ENCODE assay signal across 8 mouse cellular contexts in genomic region chr10:80621690-80621939, GRCm38 (mm10). TPM values are rescaled to one million over a fixed set of nuclear protein-coding genes. Genes with fewer than 3 reads are reported as not detected.
DNase-seq lines count a peak whose midpoint lies in the region; ATAC-seq and TF ChIP-seq lines count a peak whose summit lies in the region.

No protein-coding gene starts in this region.

- peak overlapping the region; percentile 78 for H3K4me3 ChIP-seq in heart, adult 2 months
- H3K4me3 ChIP-seq in C2C12 (ENCODE audit: insufficient read depth, poor library complexity, severe bottlenecking): peak overlapping the region; percentile 100
- peak overlapping the region; percentile 84 for H3K4me3 ChIP-seq in forebrain, embryonic 15.5 days
- peak overlapping the region; percentile 89 for H3K4me3 ChIP-seq in liver, embryonic 15.5 days (replicated peaks)

- peak overlapping the region; percentile 13 for H3ac ChIP-seq in C2C12 (ENCODE audit: control insufficient read depth, insufficient read length, low read depth)

- no peak for TF ChIP-seq POLR2A in heart, adult 2 months (IDR thresholded peaks at IDR 0.05; ENCODE audit: insufficient read depth, low read depth, low read length)

- no peak for DNase-seq in heart, adult 2 months
- no peak for DNase-seq in heart, postnatal 14 days
- no peak for DNase-seq in cerebellum, postnatal 10 days
- DNase-seq in T-cell, adult 2 months (ENCODE audit: low spot score): no peak
- DNase-seq in urinary bladder, postnatal 36 days (ENCODE audit: low spot score in 2 of 2): no peak

- no peak overlapping the region for H3K9ac ChIP-seq in heart, adult 2 months (ENCODE audit: low read depth, low read length)
- peak overlapping the region; percentile 55 for H3K9ac ChIP-seq in forebrain, embryonic 15.5 days (replicated peaks)
- H3K9ac ChIP-seq in liver, embryonic 15.5 days: peak overlapping the region; percentile 41

- TF ChIP-seq CTCF in heart, adult 2 months (IDR thresholded peaks at IDR 0.05): 0 out of 2 replicates have a peak, but pooled peaks have one; percentile 4
- no peak for TF ChIP-seq CTCF in C2C12 (IDR thresholded peaks at IDR 0.05; ENCODE audit: control insufficient read depth, insufficient read depth, insufficient read length)

- H3K9me3 ChIP-seq in forebrain, embryonic 15.5 days: no peaks in the 10 kb centered on the region
- H3K9me3 ChIP-seq in liver, embryonic 15.5 days (replicated peaks): no peaks in the 10 kb centered on the region

- H3K4me2 ChIP-seq in forebrain, embryonic 15.5 days (replicated peaks): peak overlapping the region; percentile 63
- peak overlapping the region; percentile 97 for H3K4me2 ChIP-seq in liver, embryonic 15.5 days

- TF ChIP-seq EP300 in heart, adult 2 months (IDR thresholded peaks at IDR 0.05; ENCODE audit: insufficient read depth, low read depth, low read length): no peak

- intact Hi-C loops in heart, adult 2 months (cut with DNase I): loop anchor here (2.0 kb wide), 1 partner anchor 17 kb away; no protein-coding TSS in a partner anchor
- intact Hi-C loops in heart, postnatal 14 days (cut with DNase I): loop anchor here (5.0 kb wide), 1 partner anchor 36 kb away; the partner anchor contains the start of gene Btbd2

- peak; percentile 0; the same call in 1 of the 2 replicates for ATAC-seq in forebrain, embryonic 15.5 days (replicated peaks)
- no peak for ATAC-seq in liver, embryonic 15.5 days (ENCODE audit: insufficient read depth)

- H3K4me1 ChIP-seq in heart, adult 2 months (ENCODE audit: control insufficient read depth, insufficient read depth, low read length): peaks cover 7% of the 10 kb centered on the region; the same call in 1 of the 2 replicates
- peaks cover 29% of the 10 kb centered on the region for H3K4me1 ChIP-seq in forebrain, embryonic 15.5 days
- peaks cover 73% of the 10 kb centered on the region for H3K4me1 ChIP-seq in liver, embryonic 15.5 days (replicated peaks)

- no peaks in the 10 kb centered on the region for H3K27me3 ChIP-seq in heart, adult 2 months (ENCODE audit: control insufficient read depth, insufficient read depth, low read length)
- no peaks in the 10 kb centered on the region for H3K27me3 ChIP-seq in C2C12 (ENCODE audit: control insufficient read depth, insufficient read depth, insufficient read length)
- H3K27me3 ChIP-seq in forebrain, embryonic 15.5 days: no peaks in the 10 kb centered on the region
- H3K27me3 ChIP-seq in liver, embryonic 15.5 days: no peaks in the 10 kb centered on the region

- peaks cover 38% of the 10 kb centered on the region for H3K79me3 ChIP-seq in C2C12 (ENCODE audit: low read depth)

- no peaks in the 10 kb centered on the region for H3K36me3 ChIP-seq in heart, adult 2 months (ENCODE audit: control insufficient read depth, insufficient read depth, low read length)
- peaks cover 7% of the 10 kb centered on the region for H3K36me3 ChIP-seq in C2C12 (ENCODE audit: control insufficient read depth, insufficient read depth)
- H3K36me3 ChIP-seq in forebrain, embryonic 15.5 days: no peaks in the 10 kb centered on the region
- no peaks in the 10 kb centered on the region for H3K36me3 ChIP-seq in liver, embryonic 15.5 days (replicated peaks)

- H3K27ac ChIP-seq in heart, adult 2 months: peak overlapping the region; percentile 91
- peak overlapping the region; percentile 100 for H3K27ac ChIP-seq in forebrain, embryonic 15.5 days (replicated peaks)
- H3K27ac ChIP-seq in liver, embryonic 15.5 days (replicated peaks): peak overlapping the region; percentile 99

- 1% methylated on average over 9 of the region's 9 CpGs for WGBS in heart, adult 2 months
- WGBS in forebrain, embryonic 15.5 days: 3% methylated on average over 9 of the region's 9 CpGs
- 1% methylated on average over 9 of the region's 9 CpGs for WGBS in liver, embryonic 15.5 days (ENCODE audit: insufficient replicate concordance)

- no peaks in the 10 kb centered on the region for H3K79me2 ChIP-seq in heart, adult 2 months (replicated peaks; ENCODE audit: control insufficient read depth, insufficient read depth, low read length)
- peaks cover 41% of the 10 kb centered on the region for H3K79me2 ChIP-seq in C2C12 (ENCODE audit: control insufficient read depth, insufficient read depth)

TF ChIP-seq in C2C12, 6 proteins besides CTCF, POLR2A, EP300 and RAD21:
- TF ChIP-seq MAX (IDR thresholded peaks at IDR 0.05) (no peak), MYOD1 (IDR thresholded peaks at IDR 0.05; ENCODE audit: control insufficient read depth, insufficient read length, low read depth) (no peak), FOSL1 (IDR thresholded peaks at IDR 0.05; ENCODE audit: insufficient read depth, low read length, poor library complexity, severe bottlenecking) (no peak), CEBPB (IDR thresholded peaks at IDR 0.05; ENCODE audit: low read depth) (no peak), USF1 (IDR thresholded peaks at IDR 0.05; ENCODE audit: low read depth) (no peak), MYOG (IDR thresholded peaks at IDR 0.05; ENCODE audit: control insufficient read depth, extremely low read depth, insufficient read length) (no peak)
TF ChIP-seq in C2C12: peak in this region for 0.

RNA-seq across cellular contexts. Expression of gene Csnk1g2, which starts 1.0 kb away (rescaled TPM):
- 100 to 1,000 TPM; 117 to 130 TPM for total RNA-seq in heart, adult 2 months (2021)
- 125 and 130 TPM in 2 replicates for polyA plus RNA-seq in heart, adult 2 months (2012; rRNA removed)
- total RNA-seq in heart, postnatal 14 days (2021): 100 to 1,000 TPM; 123 to 131 TPM
- polyA plus RNA-seq in C2C12 (2012; fragmentation: generic; extraction: Trizol): 165 TPM
- 117 and 126 TPM in 2 replicates for polyA plus RNA-seq in forebrain, embryonic 15.5 days (2015; fragmentation: Nextera tagmentation; extraction: Ambion mirVana)
- 49.7 and 60.4 TPM in 2 replicates for polyA plus RNA-seq in liver, embryonic 15.5 days (2015; fragmentation: Nextera tagmentation; extraction: Ambion mirVana)

RNA-seq across cellular contexts. Expression of gene Gm49322, which starts 15.8 kb away (rescaled TPM):
- total RNA-seq in heart, adult 2 months (2021): under 1 TPM; 0.34 to 0.39 TPM
- 0.62 and 2.0 TPM in 2 replicates for polyA plus RNA-seq in heart, adult 2 months (2012; rRNA removed)
- total RNA-seq in heart, postnatal 14 days (2021): under 1 TPM; 0.55 to 0.71 TPM
- 1.0 TPM for polyA plus RNA-seq in C2C12 (2012; fragmentation: generic; extraction: Trizol)
- polyA plus RNA-seq in forebrain, embryonic 15.5 days (2015; fragmentation: Nextera tagmentation; extraction: Ambion mirVana): 3.2 and 4.5 TPM in 2 replicates
- polyA plus RNA-seq in liver, embryonic 15.5 days (2015; fragmentation: Nextera tagmentation; extraction: Ambion mirVana): 1.5 TPM in 2 replicates

RNA-seq across cellular contexts. Expression of gene Adat3, which starts 18.9 kb away (rescaled TPM):
- 1 to 10 TPM in 1 of 2 experiments, under 1 TPM in 1; 0.60 to 1.1 TPM for total RNA-seq in heart, adult 2 months (2021)
- polyA plus RNA-seq in heart, adult 2 months (2012; rRNA removed): 1.0 and 2.5 TPM in 2 replicates
- total RNA-seq in heart, postnatal 14 days (2021): 1 to 10 TPM; 1.6 to 1.8 TPM
- 11.1 TPM for polyA plus RNA-seq in C2C12 (2012; fragmentation: generic; extraction: Trizol)
- 4.5 and 6.4 TPM in 2 replicates for polyA plus RNA-seq in forebrain, embryonic 15.5 days (2015; fragmentation: Nextera tagmentation; extraction: Ambion mirVana)
- 4.8 and 5.8 TPM in 2 replicates for polyA plus RNA-seq in liver, embryonic 15.5 days (2015; fragmentation: Nextera tagmentation; extraction: Ambion mirVana)

RNA-seq across cellular contexts. Expression of gene Scamp4, which starts 18.9 kb away (rescaled TPM):
- total RNA-seq in heart, adult 2 months (2021): 10 to 100 TPM; 20.8 to 26.9 TPM
- 58.9 and 60.5 TPM in 2 replicates for polyA plus RNA-seq in heart, adult 2 months (2012; rRNA removed)
- 10 to 100 TPM; 19.8 to 23.5 TPM for total RNA-seq in heart, postnatal 14 days (2021)
- 119 TPM for polyA plus RNA-seq in C2C12 (2012; fragmentation: generic; extraction: Trizol)
- 66.8 and 68.2 TPM in 2 replicates for polyA plus RNA-seq in forebrain, embryonic 15.5 days (2015; fragmentation: Nextera tagmentation; extraction: Ambion mirVana)
- polyA plus RNA-seq in liver, embryonic 15.5 days (2015; fragmentation: Nextera tagmentation; extraction: Ambion mirVana): 41.9 and 45.3 TPM in 2 replicates

RNA-seq across cellular contexts. Expression of gene Abhd17a, which starts 31.5 kb away (rescaled TPM):
- total RNA-seq in heart, adult 2 months (2021): 10 to 100 TPM; 40.2 to 46.9 TPM
- polyA plus RNA-seq in heart, adult 2 months (2012; rRNA removed): 67.3 and 80.0 TPM in 2 replicates
- 10 to 100 TPM; 73.0 to 75.1 TPM for total RNA-seq in heart, postnatal 14 days (2021)
- 103 TPM for polyA plus RNA-seq in C2C12 (2012; fragmentation: generic; extraction: Trizol)
- polyA plus RNA-seq in forebrain, embryonic 15.5 days (2015; fragmentation: Nextera tagmentation; extraction: Ambion mirVana): 118 and 120 TPM in 2 replicates
- 50.8 and 62.8 TPM in 2 replicates for polyA plus RNA-seq in liver, embryonic 15.5 days (2015; fragmentation: Nextera tagmentation; extraction: Ambion mirVana)
